Mouse (Mus musculus) megakaryocyte, embryonic 14.5 days (primary cell): Measurements from ENCODE around the gene Bspry.

Experiments used
- FLI1 ChIP-seq: IDR thresholded peaks from 2 replicates; pipeline ENCODE4 v1.6.1; 2012; ENCODE audit warnings: low read length, inconsistent platforms, mixed read lengths
- GATA1 ChIP-seq: IDR thresholded peaks from 3 replicates; pipeline ENCODE4 v1.6.1; 2012; ENCODE audit warnings: mixed read lengths, low read length, inconsistent platforms, borderline replicate concordance

- TF ChIP-seq GATA1 (no peak), FLI1 (no peak)
These were observed 49.2 kb upstream of the Bspry start for GRCm38 (mm10) chr4:62430678-62431077.
